Mouse (Mus musculus): ENCODE results near the gene Dtl. TPM values are rescaled to one million over a fixed set of nuclear protein-coding genes. Genes with fewer than 3 reads are reported as not detected.
A peak's percentile ranks its signal among the peaks of the same experiment; 100 is the strongest.

Dtl gene
- 59.1 and 60.7 TPM in 2 replicates for polyA plus RNA-seq (2016; fragmentation: Nextera tagmentation; extraction: Ambion mirVana)

- peaks cover 37% of the 10 kb centered on the region for H3K4me1 ChIP-seq
- H3K4me2 ChIP-seq (replicated peaks), result peak within 1 kb of the TSS; percentile 67
- H3K9ac ChIP-seq (replicated peaks), result peak within 1 kb of the TSS; percentile 68
- H3K27ac ChIP-seq (replicated peaks), result peak within 1 kb of the TSS; percentile 91
- WGBS, result under 1% methylated on average over 70 of the region's 70 CpGs
- H3K27me3 ChIP-seq, result no peaks in the 10 kb centered on the region
- H3K4me3 ChIP-seq, result peak within 1 kb of the TSS; percentile 86
- peaks cover 3% of the 10 kb centered on the region; the same call in 1 of the 2 replicates for H3K9me3 ChIP-seq
- ATAC-seq (ENCODE audit: low FRiP score, low read depth), result peak; percentile 98
- H3K36me3 ChIP-seq, result peaks cover 11% of the 10 kb centered on the region
Measured at GRCm38 (mm10) chr1:191575458-191576247, at the start of gene Dtl, which contains the start of gene Ints7. Dtl (minus strand) TSS chr1:191575544. Ints7 (plus strand) TSS chr1:191575636.

GRCm38 (mm10) chr1:191625026-191625425 is 49.7 kb upstream of the Dtl start:
- no peak overlapping the region for H3K9ac ChIP-seq (replicated peaks)
- H3K4me3 ChIP-seq, result no peak overlapping the region
- ATAC-seq (ENCODE audit: low FRiP score, low read depth), result no peak
- no peaks in the 10 kb centered on the region; the same call in 1 of the 2 replicates for H3K4me1 ChIP-seq
- peaks cover 28% of the 10 kb centered on the region for H3K36me3 ChIP-seq
- WGBS, result 77% methylated on average over 6 of the region's 6 CpGs
- H3K27me3 ChIP-seq, result no peaks in the 10 kb centered on the region
- H3K4me2 ChIP-seq (replicated peaks), result no peak overlapping the region
- no peak overlapping the region for H3K27ac ChIP-seq (replicated peaks)
- no peaks in the 10 kb centered on the region for H3K9me3 ChIP-seq

GRCm38 (mm10) chr1:191624492-191624891 is 49.1 kb upstream of the Dtl start:
- ATAC-seq (ENCODE audit: low FRiP score, low read depth), result no peak
- H3K4me1 ChIP-seq, result no peaks in the 10 kb centered on the region; the same call in 1 of the 2 replicates
- no peak overlapping the region for H3K4me3 ChIP-seq
- 73% methylated on average over 6 of the region's 6 CpGs for WGBS
- peaks cover 33% of the 10 kb centered on the region for H3K36me3 ChIP-seq
- no peaks in the 10 kb centered on the region for H3K27me3 ChIP-seq
- no peak overlapping the region for H3K9ac ChIP-seq (replicated peaks)
- no peak overlapping the region for H3K4me2 ChIP-seq (replicated peaks)
- H3K27ac ChIP-seq (replicated peaks), result no peak overlapping the region
- H3K9me3 ChIP-seq, result no peaks in the 10 kb centered on the region

- H3K4me3 ChIP-seq, result no peak overlapping the region
- H3K4me1 ChIP-seq, result no peaks in the 10 kb centered on the region
- H3K36me3 ChIP-seq, result peaks cover 50% of the 10 kb centered on the region
- 96% methylated on average over 8 of the region's 8 CpGs for WGBS
- ATAC-seq (ENCODE audit: low FRiP score, low read depth), result no peak
- no peak overlapping the region for H3K4me2 ChIP-seq (replicated peaks)
- no peaks in the 10 kb centered on the region for H3K27me3 ChIP-seq
- H3K9ac ChIP-seq (replicated peaks), result no peak overlapping the region
- no peaks in the 10 kb centered on the region for H3K9me3 ChIP-seq
- no peak overlapping the region for H3K27ac ChIP-seq (replicated peaks)
Measured at GRCm38 (mm10) chr1:191622801-191623200, 47.5 kb upstream of the Dtl start.

GRCm38 (mm10) chr1:191621096-191621495 is 45.8 kb upstream of the Dtl start:
- 90% methylated on average over 8 of the region's 8 CpGs for WGBS
- H3K27ac ChIP-seq (replicated peaks), result no peak overlapping the region
- ATAC-seq (ENCODE audit: low FRiP score, low read depth), result no peak
- no peaks in the 10 kb centered on the region for H3K9me3 ChIP-seq
- no peak overlapping the region for H3K9ac ChIP-seq (replicated peaks)
- no peak overlapping the region for H3K4me2 ChIP-seq (replicated peaks)
- H3K4me3 ChIP-seq, result no peak overlapping the region
- H3K4me1 ChIP-seq, result no peaks in the 10 kb centered on the region
- peaks cover 67% of the 10 kb centered on the region for H3K36me3 ChIP-seq
- no peaks in the 10 kb centered on the region for H3K27me3 ChIP-seq

- H3K27me3 ChIP-seq, result no peaks in the 10 kb centered on the region
- 96% methylated on average over 12 of the region's 12 CpGs for WGBS
- no peaks in the 10 kb centered on the region for H3K4me1 ChIP-seq
- ATAC-seq (ENCODE audit: low FRiP score, low read depth), result no peak
- no peak overlapping the region for H3K4me2 ChIP-seq (replicated peaks)
- H3K9me3 ChIP-seq, result no peaks in the 10 kb centered on the region
- no peak overlapping the region for H3K27ac ChIP-seq (replicated peaks)
- H3K36me3 ChIP-seq, result peaks cover 93% of the 10 kb centered on the region
- H3K4me3 ChIP-seq, result no peak overlapping the region
- no peak overlapping the region for H3K9ac ChIP-seq (replicated peaks)
Measured at GRCm38 (mm10) chr1:191618067-191618766, 42.9 kb upstream of the Dtl start.

- 95% methylated on average over 3 of the region's 3 CpGs for WGBS
- ATAC-seq (ENCODE audit: low FRiP score, low read depth), result no peak
- H3K36me3 ChIP-seq, result peaks cover 95% of the 10 kb centered on the region
Measured at GRCm38 (mm10) chr1:191617589-191617988, 42.2 kb upstream of the Dtl start.

GRCm38 (mm10) chr1:191616245-191616644 is 40.9 kb upstream of the Dtl start:
- no peaks in the 10 kb centered on the region for H3K4me1 ChIP-seq
- ATAC-seq (ENCODE audit: low FRiP score, low read depth), result no peak
- peaks cover 97% of the 10 kb centered on the region for H3K36me3 ChIP-seq
- H3K4me2 ChIP-seq (replicated peaks), result no peak overlapping the region
- H3K4me3 ChIP-seq, result no peak overlapping the region
- H3K27ac ChIP-seq (replicated peaks), result no peak overlapping the region
- no peaks in the 10 kb centered on the region for H3K27me3 ChIP-seq
- no peak overlapping the region for H3K9ac ChIP-seq (replicated peaks)
- H3K9me3 ChIP-seq, result no peaks in the 10 kb centered on the region
- WGBS, result 71% methylated on average over 8 of the region's 8 CpGs

More at GRCm38 (mm10) chr1:191617589-191617988, 42.2 kb upstream of the Dtl start:
- H3K27ac ChIP-seq (replicated peaks), result no peak overlapping the region
- no peak overlapping the region for H3K4me3 ChIP-seq
- no peak overlapping the region for H3K4me2 ChIP-seq (replicated peaks)
- H3K9me3 ChIP-seq, result no peaks in the 10 kb centered on the region
- no peaks in the 10 kb centered on the region for H3K27me3 ChIP-seq
- no peak overlapping the region for H3K9ac ChIP-seq (replicated peaks)
- no peaks in the 10 kb centered on the region for H3K4me1 ChIP-seq

GRCm38 (mm10) chr1:191612877-191613276 is 37.5 kb upstream of the Dtl start:
- Histone ChIP-seq H3K36me3 (peaks cover 96% of the 10 kb centered on the region), H3K9me3 (no peaks in the 10 kb centered on the region), H3K4me3 (no peak overlapping the region), H3K9ac (replicated peaks) (no peak overlapping the region), H3K27ac (replicated peaks) (no peak overlapping the region), H3K4me2 (replicated peaks) (no peak overlapping the region), H3K27me3 (no peaks in the 10 kb centered on the region), H3K4me1 (no peaks in the 10 kb centered on the region)
- 88% methylated on average over 16 of the region's 16 CpGs for WGBS
- ATAC-seq (ENCODE audit: low FRiP score, low read depth), result no peak

GRCm38 (mm10) chr1:191611686-191612085 is 36.3 kb upstream of the Dtl start:
- no peaks in the 10 kb centered on the region for H3K4me1 ChIP-seq
- no peak overlapping the region for H3K4me3 ChIP-seq
- H3K27me3 ChIP-seq, result no peaks in the 10 kb centered on the region
- no peaks in the 10 kb centered on the region for H3K9me3 ChIP-seq
- H3K27ac ChIP-seq (replicated peaks), result no peak overlapping the region
- WGBS, result 89% methylated on average over 9 of the region's 9 CpGs
- no peak overlapping the region for H3K4me2 ChIP-seq (replicated peaks)
- peaks cover 96% of the 10 kb centered on the region for H3K36me3 ChIP-seq
- no peak for ATAC-seq (ENCODE audit: low FRiP score, low read depth)
- no peak overlapping the region for H3K9ac ChIP-seq (replicated peaks)

- H3K4me2 ChIP-seq (replicated peaks), result no peak overlapping the region
- no peak overlapping the region for H3K4me3 ChIP-seq
- no peak overlapping the region for H3K27ac ChIP-seq (replicated peaks)
- no peaks in the 10 kb centered on the region for H3K9me3 ChIP-seq
- WGBS, result 95% methylated on average over 7 of the region's 7 CpGs
- peaks cover 96% of the 10 kb centered on the region for H3K36me3 ChIP-seq
- H3K4me1 ChIP-seq, result no peaks in the 10 kb centered on the region
- no peak overlapping the region for H3K9ac ChIP-seq (replicated peaks)
- no peak for ATAC-seq (ENCODE audit: low FRiP score, low read depth)
- no peaks in the 10 kb centered on the region for H3K27me3 ChIP-seq
Measured at GRCm38 (mm10) chr1:191610357-191610756, 35.0 kb upstream of the Dtl start.

- no peaks in the 10 kb centered on the region for H3K27me3 ChIP-seq
- H3K9me3 ChIP-seq, result no peaks in the 10 kb centered on the region
- H3K4me1 ChIP-seq, result no peaks in the 10 kb centered on the region
- H3K4me3 ChIP-seq, result no peak overlapping the region
- H3K9ac ChIP-seq (replicated peaks), result no peak overlapping the region
- H3K4me2 ChIP-seq (replicated peaks), result no peak overlapping the region
- peaks cover 96% of the 10 kb centered on the region for H3K36me3 ChIP-seq
- ATAC-seq (ENCODE audit: low FRiP score, low read depth), result no peak
- WGBS, result 88% methylated on average over 1 of the region's 1 CpGs
- no peak overlapping the region for H3K27ac ChIP-seq (replicated peaks)
Measured at GRCm38 (mm10) chr1:191609578-191609977, 34.2 kb upstream of the Dtl start.

Data from midbrain, embryonic 12.5 days (tissue).